Mouse (Mus musculus) G1E (cell line): ENCODE measurements at regions not wholly inside any gene's neighbourhood (a gene's known extent, or its start where the extent isn't known, plus 50 kb on each side); places are given as distances from the start of the nearest gene placed in this dataset.
"Not testable (repeated sequence)": the region's sequence is repeated elsewhere in the genome, so short reads cannot be mapped to it uniquely, and the experiment has no call there.

Experiments
- CTCF ChIP-seq: IDR thresholded peaks from 2 replicates; pipeline ENCODE4 v1.5.1; 2012; ENCODE audit warnings: low read depth, low read length, inconsistent platforms, mixed read lengths
- GATA1 ChIP-seq: IDR thresholded peaks from 2 replicates; pipeline ENCODE4 v1.6.1; 2012; ENCODE audit warnings: borderline replicate concordance, low read length, inconsistent platforms, mixed read lengths
- GATA2 ChIP-seq: IDR thresholded peaks from 2 replicates; pipeline ENCODE4 v1.6.1; 2012; ENCODE audit warnings: low read depth, low read length, inconsistent platforms, borderline replicate concordance
- POLR2AphosphoS5 ChIP-seq: IDR thresholded peaks from 2 replicates; pipeline ENCODE4 v1.6.1; 2012; ENCODE audit warnings: low read depth, low read length, inconsistent platforms; ENCODE audit not compliant: insufficient replicate concordance
- TAL1 ChIP-seq: conservative IDR thresholded peaks from 2 replicates; pipeline ENCODE4 v1.6.1; 2012; ENCODE audit warnings: low read depth, low read length, inconsistent platforms, mixed read lengths

- TF ChIP-seq TAL1, CTCF, GATA1, POLR2AphosphoS5, GATA2: not testable (repeated sequence)
Observed at GRCm38 (mm10) chr13:102025547-102025946, 257.5 kb upstream of the Pik3r1 start.
